Mouse (Mus musculus): ENCODE measurements at regions not wholly inside any gene's neighbourhood (a gene's known extent, or its start where the extent isn't known, plus 50 kb on each side); places are given as distances from the start of the nearest gene placed in this dataset.

DNA sequence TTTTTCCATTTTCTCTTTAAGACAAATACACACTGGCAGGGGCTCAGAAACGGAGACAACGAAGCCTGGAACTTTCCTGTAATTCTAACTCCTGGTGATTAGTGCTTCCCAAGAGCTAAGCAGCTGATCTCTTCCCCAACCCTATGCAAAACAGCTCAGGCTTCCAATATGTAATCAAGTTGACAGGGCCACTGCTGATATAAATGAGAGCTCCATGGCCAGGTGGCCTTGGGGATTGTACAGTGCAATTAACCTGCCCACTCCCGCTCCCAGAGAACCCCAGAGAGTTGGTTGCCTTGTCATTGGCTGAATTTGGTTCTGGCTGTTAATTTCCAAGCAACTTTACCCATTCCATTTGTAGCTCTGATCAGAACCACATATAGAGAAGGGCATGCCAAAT is 67.8 kb downstream of the 4933415F23Rik start:
- no peak for DNase-seq

DNA sequence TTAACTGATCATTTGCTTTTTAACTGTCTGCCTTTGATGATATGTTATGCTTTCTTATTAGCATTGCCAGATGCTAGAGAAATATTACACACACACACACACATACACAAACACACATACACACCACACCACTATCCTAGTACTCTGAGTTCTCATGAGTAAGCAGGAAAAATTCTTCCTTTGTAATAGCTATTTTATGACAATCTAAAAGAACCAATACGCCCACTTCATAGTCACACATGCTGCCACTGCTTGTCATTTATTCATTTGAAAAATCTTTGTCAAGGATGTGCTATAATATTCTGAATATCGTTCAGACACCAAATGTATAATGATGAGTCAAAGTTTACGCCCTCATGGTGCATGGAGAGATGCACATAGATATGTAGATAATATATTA is 78.5 kb downstream of the 4933415F23Rik start:
- no peak for DNase-seq

DNA sequence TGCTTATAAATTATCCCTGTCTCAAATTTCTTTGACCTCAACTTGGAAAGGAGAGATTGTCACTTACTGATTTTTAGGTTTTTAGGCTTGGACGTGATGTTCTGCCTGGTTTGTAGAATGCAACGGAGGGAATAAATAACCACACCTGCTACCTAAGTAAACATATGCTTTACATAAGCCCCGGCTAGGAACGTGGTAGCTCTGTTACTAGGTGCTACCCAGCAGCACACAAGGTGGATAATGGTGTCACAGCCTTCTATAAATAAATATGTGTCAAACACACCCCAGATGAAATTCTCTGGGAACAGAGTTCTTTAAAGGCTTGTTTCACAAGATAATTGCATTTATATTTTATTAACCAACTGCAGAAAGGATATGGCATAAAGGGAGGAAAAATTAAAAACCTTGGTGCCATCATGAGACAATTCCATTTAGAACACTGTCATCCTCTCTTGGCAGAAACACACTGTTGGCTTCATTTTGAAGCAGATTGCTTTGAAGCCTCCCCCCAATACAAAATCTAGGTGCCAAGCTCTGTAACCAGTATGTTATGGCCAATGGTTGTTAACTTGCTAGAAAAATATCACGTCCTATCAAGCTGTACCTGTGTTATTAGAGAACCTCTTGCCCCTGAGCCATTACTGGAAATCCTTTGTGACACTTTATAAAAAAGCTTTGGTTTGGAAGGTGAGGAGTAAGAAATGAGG is 94.1 kb downstream of the 4933415F23Rik start:
- DNase-seq, result no peak

DNA sequence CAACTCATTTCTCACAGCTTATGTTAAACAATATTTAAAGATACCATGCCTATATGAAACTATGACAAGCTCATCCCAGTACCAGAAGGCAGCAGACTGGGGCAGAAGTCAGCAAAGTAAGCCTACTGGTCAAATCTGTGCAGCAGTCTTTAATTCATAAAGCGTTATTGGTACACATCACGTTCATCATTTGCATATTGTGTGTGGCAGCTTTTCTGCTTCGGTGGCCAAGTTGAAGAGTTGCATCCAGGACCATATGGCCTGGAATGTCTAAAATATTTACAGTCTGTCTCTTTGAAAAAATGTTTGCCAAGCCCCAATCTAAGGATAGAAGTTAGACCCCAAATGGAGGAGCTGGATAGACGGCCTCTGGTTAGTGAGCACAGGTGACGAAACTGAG is 97.2 kb downstream of the 4933415F23Rik start:
- no peak for DNase-seq

DNA sequence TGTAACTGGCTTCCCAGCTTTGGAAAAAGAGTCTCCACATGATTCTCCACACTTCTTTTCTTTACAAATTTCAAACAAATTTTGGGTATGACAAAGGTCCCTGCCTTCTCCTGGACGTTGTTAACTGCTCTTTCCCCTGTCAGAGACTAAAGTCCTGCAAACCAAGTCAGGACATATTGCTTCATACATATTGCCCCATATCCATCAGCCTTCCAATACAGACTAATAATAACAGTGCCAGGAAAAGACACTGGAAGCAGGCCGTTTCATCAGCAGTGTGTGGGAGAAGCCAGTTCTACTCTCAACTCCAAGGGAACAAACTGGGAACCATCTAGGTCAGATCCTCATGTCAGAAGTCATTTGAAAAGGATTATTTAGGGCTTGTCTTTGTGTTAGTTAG is 105.4 kb downstream of the 4933415F23Rik start:
- no peak for DNase-seq

DNA sequence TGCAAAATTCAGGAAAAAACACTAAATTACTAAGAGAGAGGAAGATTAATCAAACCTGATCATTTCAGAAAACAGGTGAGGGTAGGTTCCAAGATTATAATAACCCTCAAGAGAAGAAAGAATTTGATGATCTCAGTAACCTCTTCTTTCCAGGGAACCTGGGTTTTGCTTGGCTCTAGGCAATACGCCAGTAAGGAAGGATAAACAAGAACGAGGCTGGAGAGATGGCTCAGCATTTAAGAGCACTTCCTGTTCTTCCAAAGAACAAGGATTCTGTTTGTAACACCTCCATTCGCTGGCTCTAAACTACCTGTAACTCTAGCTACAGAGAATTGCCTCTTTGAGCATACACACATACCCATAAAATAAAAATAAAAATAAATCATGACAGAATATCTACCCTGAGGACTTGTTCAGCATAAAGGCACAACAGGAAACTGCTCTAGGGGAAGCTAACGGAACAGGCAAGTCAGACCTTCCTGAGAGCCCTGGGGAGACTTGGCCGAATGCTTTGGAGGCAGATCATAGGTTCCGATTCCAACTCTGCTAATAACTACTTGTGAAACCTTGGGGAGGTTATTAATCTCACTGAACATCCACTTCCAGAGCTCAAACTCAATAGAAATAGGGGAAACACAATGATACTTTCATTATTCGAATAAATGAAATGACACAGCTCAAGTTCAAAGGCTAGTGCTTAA is 112.4 kb downstream of the 4933415F23Rik start:
- no peak for DNase-seq

DNA sequence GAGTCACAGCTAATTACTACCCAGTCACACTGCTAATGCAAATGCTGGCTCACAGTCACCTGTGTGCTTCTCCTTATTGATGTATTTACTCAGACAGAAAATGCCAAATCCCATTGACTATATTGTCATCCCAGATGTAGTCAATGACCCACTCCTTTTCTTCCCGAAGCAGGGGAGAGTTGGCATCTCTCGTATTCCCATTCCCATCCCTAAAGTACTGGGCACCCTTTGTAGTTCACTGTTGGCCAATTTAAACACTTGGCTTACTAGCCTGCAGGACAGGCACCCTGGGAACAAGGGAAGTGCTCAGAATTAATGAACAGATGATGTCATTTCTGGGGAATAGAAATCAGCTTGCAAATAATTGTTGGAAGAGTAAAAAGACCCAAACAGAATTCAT is 114.5 kb downstream of the 4933415F23Rik start:
- DNase-seq, result no peak

DNA sequence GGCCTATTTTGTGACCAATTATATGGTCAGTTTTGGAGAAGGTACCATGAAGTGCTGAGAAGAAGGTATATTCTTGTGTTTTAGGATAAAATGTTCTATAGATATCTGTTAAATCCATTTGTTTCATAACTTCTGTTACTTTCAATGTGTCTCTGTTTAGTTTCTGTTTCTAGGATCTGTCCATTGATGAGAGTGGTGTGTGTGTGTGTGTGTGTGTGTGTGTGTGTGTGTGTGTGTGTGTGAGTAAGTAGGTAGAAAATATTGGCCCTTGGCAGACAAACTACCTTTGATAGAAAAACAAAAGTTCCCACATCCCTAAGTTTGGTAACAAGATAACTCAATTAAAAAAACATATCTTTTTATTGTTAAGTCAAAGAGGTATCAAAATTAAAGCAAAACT is 117.8 kb downstream of the 4933415F23Rik start:
- peak; percentile 26 for DNase-seq

DNA sequence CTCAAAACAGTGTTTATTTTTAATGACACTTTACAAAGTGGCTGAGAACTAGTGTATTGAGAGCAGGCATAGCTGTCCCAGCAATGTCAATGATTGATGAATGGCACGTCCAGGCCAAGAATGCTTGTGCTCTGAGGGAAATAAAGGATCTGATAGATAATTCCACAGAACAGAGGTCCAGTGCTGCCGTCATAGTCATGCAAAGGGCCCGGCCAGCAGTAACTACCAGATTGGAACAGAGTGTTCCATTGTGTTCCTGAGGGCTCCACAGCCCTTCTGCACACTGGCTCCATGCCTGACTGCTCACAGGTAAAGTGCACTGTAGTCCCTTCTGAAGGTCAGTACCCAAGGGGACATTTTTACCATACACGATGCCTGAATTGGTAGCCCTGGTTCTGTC is 127.1 kb downstream of the 4933415F23Rik start:
- no peak for DNase-seq

DNA sequence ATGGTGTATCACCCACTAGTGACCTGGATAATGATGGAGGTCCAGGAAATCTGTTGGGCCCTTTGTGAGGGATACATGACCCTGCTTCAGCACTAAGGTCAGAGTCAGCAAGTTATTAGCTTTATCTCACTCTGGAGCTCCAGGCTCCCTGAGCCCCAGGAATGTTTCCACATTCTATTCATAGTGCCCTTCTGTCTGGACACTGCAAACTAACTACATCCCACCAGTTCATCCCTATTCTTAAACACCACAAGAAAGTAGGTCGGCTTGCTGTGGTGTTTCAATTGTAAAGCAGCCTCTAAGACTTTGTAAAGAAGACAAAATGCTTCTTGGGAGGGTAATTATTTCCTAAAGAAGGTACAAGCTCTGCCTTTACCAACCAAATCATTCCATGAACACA is 138.2 kb upstream of the Rims1 start:
- no peak for DNase-seq

DNA sequence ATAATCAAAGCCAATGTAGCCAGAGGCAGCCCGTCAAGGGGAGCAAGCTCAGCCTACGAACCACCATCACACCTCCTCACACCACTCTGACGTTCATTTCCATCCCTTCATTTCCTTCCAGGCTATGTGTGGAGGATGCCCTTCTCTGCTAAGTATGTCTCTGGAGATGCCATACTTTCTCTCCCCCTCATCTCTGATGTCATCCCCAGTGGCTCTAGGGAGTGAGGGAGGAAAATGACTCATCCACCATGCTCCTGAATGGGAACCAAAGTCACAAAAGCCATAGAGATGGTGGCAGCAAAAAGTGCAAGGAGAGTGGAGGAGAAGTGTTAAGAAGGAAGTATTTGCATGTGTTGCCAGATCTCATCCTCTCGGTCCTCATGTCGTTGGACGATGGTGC is 134.0 kb upstream of the Rims1 start:
- DNase-seq, result no peak

DNA sequence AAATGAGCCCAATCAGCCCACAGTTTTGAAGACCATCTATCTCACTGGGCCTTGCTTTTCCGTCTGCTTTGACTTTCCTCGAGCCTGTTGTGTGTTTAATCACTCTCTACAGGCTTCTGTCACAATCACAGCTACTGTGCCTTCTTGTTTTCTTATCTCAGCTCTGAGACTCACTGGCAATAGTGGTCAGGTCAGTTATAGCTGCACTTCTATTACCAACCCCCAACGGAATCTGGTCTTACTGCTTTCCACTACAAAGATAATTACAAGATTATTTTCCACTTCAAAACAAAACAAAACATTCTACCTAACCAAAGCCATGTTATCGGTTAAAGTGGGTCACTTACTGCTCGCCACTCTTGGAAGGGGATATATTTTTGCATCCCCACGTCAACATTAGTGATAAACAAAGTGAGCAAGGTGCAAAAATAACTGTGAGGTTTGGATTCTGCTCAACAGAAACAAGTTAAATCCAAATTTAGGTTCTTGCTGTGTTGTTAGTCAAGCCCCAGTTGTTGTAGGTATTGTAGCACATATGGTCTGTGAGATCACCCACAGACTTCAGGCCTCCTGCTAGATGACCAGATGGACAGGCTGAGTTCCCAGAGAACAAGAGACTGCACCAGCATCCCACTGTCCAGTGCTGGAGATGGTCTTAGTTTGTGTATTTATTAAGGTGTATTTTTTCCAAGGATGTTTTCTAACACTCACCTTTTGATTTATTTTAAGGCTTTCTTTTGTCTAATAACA is 125.5 kb upstream of the Rims1 start:
- no peak for DNase-seq

DNA sequence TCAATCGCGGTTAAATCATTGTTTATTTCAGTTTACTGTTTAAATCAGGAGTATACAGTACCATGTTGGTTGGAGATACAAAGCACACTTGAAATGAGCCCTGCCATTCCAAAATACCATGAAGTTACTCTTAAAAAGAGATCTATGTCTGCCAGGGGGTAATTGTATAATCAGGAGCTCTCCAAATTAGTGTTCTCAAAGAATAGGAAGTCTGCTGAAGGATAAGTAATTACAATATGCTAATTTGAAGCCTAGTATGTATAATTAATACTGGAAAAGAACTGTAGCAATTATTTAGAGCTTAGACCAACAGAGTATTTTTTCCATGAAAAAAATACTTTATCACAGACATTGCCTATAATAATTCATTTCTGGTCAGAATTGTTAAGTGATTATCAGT is 97.2 kb upstream of the Rims1 start:
- no peak for DNase-seq

DNA sequence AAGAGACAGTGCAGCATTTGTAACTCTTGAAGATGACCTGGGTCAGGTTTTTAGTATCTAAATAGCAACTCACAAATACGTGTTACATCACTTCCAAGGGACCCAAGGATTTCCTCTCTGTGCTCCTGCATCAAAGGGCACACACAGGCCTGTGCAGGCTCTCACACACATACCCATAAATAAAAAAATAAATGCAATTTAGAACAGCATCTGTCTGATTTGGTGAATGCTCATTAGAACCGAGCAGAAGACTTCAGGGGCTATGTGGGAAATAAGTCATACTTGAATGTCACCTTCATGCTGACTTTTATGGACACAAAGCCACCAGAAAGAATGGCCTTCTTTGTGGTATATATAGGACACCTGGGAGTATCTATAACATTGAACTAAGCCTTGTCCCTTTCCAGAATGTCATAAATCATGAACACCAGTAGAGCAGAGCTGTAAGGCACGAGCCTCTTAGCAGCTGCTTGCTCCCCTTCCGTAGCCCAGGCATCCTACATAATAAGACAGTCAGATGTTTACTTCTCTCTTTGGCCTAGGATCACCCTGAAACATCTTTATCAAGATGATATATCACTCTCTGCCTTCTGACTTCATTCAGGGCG is 95.3 kb upstream of the Rims1 start:
- DNase-seq, result no peak

DNA sequence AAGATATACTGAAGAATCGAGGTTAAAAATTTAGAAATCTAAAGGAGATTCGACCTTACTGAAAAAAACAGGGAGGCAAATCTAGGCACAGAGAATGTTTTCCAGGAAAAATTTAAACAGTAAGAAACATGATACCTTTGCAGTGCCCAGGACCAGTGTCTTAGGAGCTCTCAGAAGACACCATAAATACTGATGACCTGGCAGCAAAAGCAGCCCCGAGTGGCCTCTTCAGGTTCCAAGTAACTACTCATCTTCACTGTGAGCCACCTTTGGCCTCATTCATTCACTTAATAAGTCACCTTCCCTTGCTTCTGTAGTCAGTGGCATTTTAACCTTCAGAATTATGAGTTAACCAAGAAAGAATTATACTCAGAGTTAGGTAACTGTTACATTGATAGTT is 89.3 kb upstream of the Rims1 start:
- DNase-seq, result no peak

DNA sequence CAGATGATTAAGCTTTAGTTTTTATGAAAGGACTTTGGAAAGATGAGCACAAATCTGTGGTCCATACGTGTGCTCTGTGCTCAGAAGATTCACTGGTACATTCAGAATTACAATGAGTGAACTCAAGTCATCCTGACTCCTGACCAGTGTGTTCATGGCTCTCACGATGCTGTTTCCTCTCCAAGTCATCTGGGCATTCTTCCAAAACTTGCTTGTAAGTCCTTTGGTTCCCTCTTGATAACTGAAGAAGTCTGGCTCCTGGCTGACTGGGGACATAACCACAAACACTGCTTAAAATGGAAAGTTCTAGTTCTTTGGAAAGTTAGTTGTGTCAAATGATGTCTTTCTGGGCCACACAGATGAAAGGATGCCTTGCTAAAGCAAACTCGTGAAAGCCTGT is 57.2 kb upstream of the Rims1 start:
- DNase-seq, result no peak

Data from adrenal gland, postnatal 10 days (tissue).